In genomic region chr5:116422699-116423201, GRCm38 (mm10) we compare ENCODE assay signal across 8 mouse cellular contexts. TPM values are rescaled to one million over a fixed set of nuclear protein-coding genes. Genes with fewer than 3 reads are reported as not detected.
A peak's percentile ranks its signal among the peaks of the same experiment; 100 is the strongest.
DNase-seq lines count a peak whose midpoint lies in the region; ATAC-seq and TF ChIP-seq lines count a peak whose summit lies in the region.

TSS of gene Hspb8 (minus strand) at chr5:116422864.

- 0% methylated on average over 17 of the region's 20 CpGs for WGBS in hindbrain, embryonic 14.5 days
- 0% methylated on average over 18 of the region's 20 CpGs for WGBS in midbrain, embryonic 11.5 days

- H3K4me3 ChIP-seq in gastrocnemius, adult 2 months = peak within 1 kb of the TSS; percentile 94
- H3K4me3 ChIP-seq in hindbrain, embryonic 14.5 days (replicated peaks; ENCODE audit: low read length) = peak within 1 kb of the TSS; percentile 2; the same call in 1 of the 2 replicates
- peak within 1 kb of the TSS; percentile 12 for H3K4me3 ChIP-seq in midbrain, embryonic 11.5 days (ENCODE audit: low read depth, low read length)

- no peak for TF ChIP-seq CTCF in gastrocnemius, adult 2 months (IDR thresholded peaks at IDR 0.05)

- H3K27me3 ChIP-seq in hindbrain, embryonic 14.5 days (ENCODE audit: control insufficient read depth, insufficient read depth, low read length) = no peaks in the 10 kb centered on the region
- H3K27me3 ChIP-seq in midbrain, embryonic 11.5 days (ENCODE audit: control insufficient read depth, insufficient read depth, low read length) = no peaks in the 10 kb centered on the region

- peak within 1 kb of the TSS; percentile 13; the same call in 1 of the 2 replicates for H3K9ac ChIP-seq in hindbrain, embryonic 14.5 days
- H3K9ac ChIP-seq in midbrain, embryonic 11.5 days (ENCODE audit: low read length) = peak within 1 kb of the TSS; percentile 53

- H3K4me2 ChIP-seq in hindbrain, embryonic 14.5 days (replicated peaks) = peak within 1 kb of the TSS; percentile 49
- peak within 1 kb of the TSS; percentile 44 for H3K4me2 ChIP-seq in midbrain, embryonic 11.5 days

- H3K36me3 ChIP-seq in hindbrain, embryonic 14.5 days (replicated peaks; ENCODE audit: control insufficient read depth, insufficient read depth) = no peaks in the 10 kb centered on the region
- H3K36me3 ChIP-seq in midbrain, embryonic 11.5 days (ENCODE audit: control insufficient read depth, insufficient read depth, low read length) = no peaks in the 10 kb centered on the region

- H3K27ac ChIP-seq in gastrocnemius, adult 2 months = peak within 1 kb of the TSS; percentile 99
- no peak within 1 kb of the TSS for H3K27ac ChIP-seq in hindbrain, embryonic 14.5 days
- no peak within 1 kb of the TSS; the same call in 1 of the 2 replicates for H3K27ac ChIP-seq in midbrain, embryonic 11.5 days (ENCODE audit: low read depth, low read length)

- peak; percentile 57; the same call in 1 of the 2 replicates for ATAC-seq in hindbrain, embryonic 14.5 days (ENCODE audit: low FRiP score)
- ATAC-seq in midbrain, embryonic 11.5 days (ENCODE audit: low FRiP score) = peak; percentile 76

- peak in 1 of 2 experiments; percentile 36 for DNase-seq in frontal cortex, adult 2 months (ENCODE audit: extremely low spot score in 1 of 2, low spot score in 1 of 2)
- no peak for DNase-seq in frontal cortex, postnatal 25 days (ENCODE audit: low spot score in 2 of 2)
- peak; percentile 89 to 94 for DNase-seq in cerebellum, postnatal 10 days
- peak; percentile 96 for DNase-seq in gastrocnemius, adult 2 months
- peak; percentile 54 for DNase-seq in hindbrain, embryonic 14.5 days (ENCODE audit: low spot score)
- DNase-seq in left cerebral cortex, postnatal 25 days (ENCODE audit: low spot score in 2 of 2) = peak in 1 of 2 experiments; percentile 38
- peak; percentile 92 for DNase-seq in midbrain, embryonic 11.5 days (ENCODE audit: low spot score, missing footprints)
- DNase-seq in thymus, postnatal 4 days = peak; percentile 20

- no peaks in the 10 kb centered on the region for H3K9me3 ChIP-seq in hindbrain, embryonic 14.5 days (ENCODE audit: control insufficient read depth, low read length)
- no peaks in the 10 kb centered on the region for H3K9me3 ChIP-seq in midbrain, embryonic 11.5 days (ENCODE audit: control insufficient read depth, low read length)

- H3K4me1 ChIP-seq in hindbrain, embryonic 14.5 days (replicated peaks; ENCODE audit: control insufficient read depth, insufficient read depth, low read length) = peaks cover 12% of the 10 kb centered on the region
- peaks cover 19% of the 10 kb centered on the region for H3K4me1 ChIP-seq in midbrain, embryonic 11.5 days (ENCODE audit: control insufficient read depth, insufficient read depth, low read length)

- intact Hi-C loops in gastrocnemius, adult 2 months (cut with DNase I) = loop anchor here (2.0 to 10.0 kb wide), 2 partner anchors 20 to 388 kb away; no protein-coding TSS in a partner anchor
- intact Hi-C loops in left cerebral cortex, postnatal 25 days (cut with DNase I) = no loop called here

RNA-seq across cellular contexts. Expression of gene Hspb8, which starts in this region (rescaled TPM):
- 13.6 and 15.0 TPM in 2 replicates for polyA plus RNA-seq in frontal cortex, adult 2 months (2012; rRNA removed)
- 100 to 1,000 TPM; 234 to 341 TPM for total RNA-seq in gastrocnemius, adult 2 months (2021)
- polyA plus RNA-seq in hindbrain, embryonic 14.5 days (2014; fragmentation: Nextera tagmentation; extraction: Ambion mirVana) = 4.7 and 5.6 TPM in 2 replicates
- 10 to 100 TPM; 11.7 to 12.5 TPM for total RNA-seq in left cerebral cortex, postnatal 25 days (2021)
- 5.5 and 6.1 TPM in 2 replicates for polyA plus RNA-seq in midbrain, embryonic 11.5 days (2014; fragmentation: Nextera tagmentation; extraction: Ambion mirVana)

Comparison
In these comparisons a context has a peak if more than half of its experiments do, and no peak if none do; other contexts are left out.
1. RNA of gene Hspb8 (total RNA-seq): 234 to 341 TPM in gastrocnemius, adult 2 months; 11.7 to 12.5 TPM in left cerebral cortex, postnatal 25 days; every median in the first group is over 10 times any median in the second.
2. DNase-seq: peak in cerebellum, postnatal 10 days (2 of 2), gastrocnemius, adult 2 months (single experiment), hindbrain, embryonic 14.5 days (single experiment), midbrain, embryonic 11.5 days (single experiment) and thymus, postnatal 4 days (single experiment); none in frontal cortex, postnatal 25 days (0 of 2).
3. H3K4me3 ChIP-seq: peak in every context shown above with its lines; median percentile 94 in gastrocnemius, adult 2 months; 12 in midbrain, embryonic 11.5 days; 2 in hindbrain, embryonic 14.5 days.